Mouse (Mus musculus) heart, postnatal 0 days (tissue): ENCODE results near the gene Abcg5. TPM values are rescaled to one million over a fixed set of nuclear protein-coding genes. Genes with fewer than 3 reads are reported as not detected.

Experiments
- ATAC-seq: fragments of 200-750 bp; cut with Nextera tagmentation; 2 replicates; pipeline ENCODE4 v1.8.0; 2017; ENCODE audit warnings: low read depth, moderate number of reproducible peaks, moderate library complexity; ENCODE audit not compliant: insufficient read depth
- DNase-seq: peaks from one replicate; pipeline ENCODE4 v3.0.0-alpha.2; 2016; ENCODE audit warnings: low spot score
- H3K27ac ChIP-seq: fragments of 300-500 bp; sonication (generic); 2 replicates; pipeline ENCODE4 v1.5.1; 2014; ENCODE audit warnings: low read depth, mild to moderate bottlenecking
- H3K27me3 ChIP-seq: fragments of 300-500 bp; sonication (generic); 2 replicates; pipeline ENCODE4 v1.6.1; 2014; ENCODE audit warnings: low read length, mixed read lengths; ENCODE audit not compliant: control insufficient read depth, insufficient read depth
- H3K36me3 ChIP-seq: fragments of 300-500 bp; sonication (generic); replicated peaks from 2 replicates; pipeline ENCODE4 v1.6.1; 2014; ENCODE audit warnings: low read length, mixed read lengths; ENCODE audit not compliant: control insufficient read depth, insufficient read depth
- H3K4me1 ChIP-seq: fragments of 300-500 bp; sonication (generic); 2 replicates; pipeline ENCODE4 v1.6.1; 2014; ENCODE audit warnings: antibody characterized with exemption; ENCODE audit not compliant: control insufficient read depth, insufficient read depth
- H3K4me2 ChIP-seq: fragments of 300-500 bp; sonication (generic); 2 replicates; pipeline ENCODE4 v1.6.1; 2014; ENCODE audit warnings: low read depth, mild to moderate bottlenecking, low read length, moderate library complexity
- H3K4me3 ChIP-seq: fragments of 300-500 bp; sonication (generic); 2 replicates; pipeline ENCODE4 v1.5.1; 2014; ENCODE audit warnings: low read depth, low read length
- H3K9ac ChIP-seq: fragments of 300-500 bp; sonication (generic); replicated peaks from 2 replicates; pipeline ENCODE4 v1.6.1; 2014; ENCODE audit warnings: low read depth, low read length, mixed read lengths
- H3K9me3 ChIP-seq: fragments of 300-500 bp; sonication (generic); replicated peaks from 2 replicates; pipeline ENCODE4 v1.6.1; 2016; ENCODE audit warnings: low read length; ENCODE audit not compliant: control insufficient read depth
- CTCF ChIP-seq: IDR thresholded peaks from 2 replicates; pipeline ENCODE4 v1.5.1; 2016; ENCODE audit warnings: antibody characterized with exemption, control low read depth, low read depth
- EP300 ChIP-seq: IDR thresholded peaks from 2 replicates; pipeline ENCODE4 v1.6.1; 2016; ENCODE audit warnings: antibody characterized with exemption, low read depth
- WGBS: fragments of 180-500 bp; shearing (Covaris S2); extraction: QIAGEN DNeasy Blood & Tissue Kit; methylation state at CpG from one replicate; pipeline ENCODE4 v1.1.7; 2014; 5-methylcytosine and 5-hydroxymethylcytosine counted together
- polyA plus RNA-seq: library from polyadenylated mRNA; unstranded; fragments of >200 nt; fragmentation: Nextera tagmentation; extraction: Ambion mirVana; gene quantifications from 2 replicates; pipeline ENCODE4 v1.2.1, GENCODE M21; 2015
- total RNA-seq: library from RNA; depleted of rRNA; stranded (reverse); fragments of >200 nt; gene quantifications from 2 replicates; pipeline ENCODE4 v1.2.3, GENCODE M21; 2014; ENCODE audit warnings: low replicate concordance

The Abcg5 gene
- total and polyA plus RNA-seq, 2 experiments from 2014 or later, result not detected

DNA sequence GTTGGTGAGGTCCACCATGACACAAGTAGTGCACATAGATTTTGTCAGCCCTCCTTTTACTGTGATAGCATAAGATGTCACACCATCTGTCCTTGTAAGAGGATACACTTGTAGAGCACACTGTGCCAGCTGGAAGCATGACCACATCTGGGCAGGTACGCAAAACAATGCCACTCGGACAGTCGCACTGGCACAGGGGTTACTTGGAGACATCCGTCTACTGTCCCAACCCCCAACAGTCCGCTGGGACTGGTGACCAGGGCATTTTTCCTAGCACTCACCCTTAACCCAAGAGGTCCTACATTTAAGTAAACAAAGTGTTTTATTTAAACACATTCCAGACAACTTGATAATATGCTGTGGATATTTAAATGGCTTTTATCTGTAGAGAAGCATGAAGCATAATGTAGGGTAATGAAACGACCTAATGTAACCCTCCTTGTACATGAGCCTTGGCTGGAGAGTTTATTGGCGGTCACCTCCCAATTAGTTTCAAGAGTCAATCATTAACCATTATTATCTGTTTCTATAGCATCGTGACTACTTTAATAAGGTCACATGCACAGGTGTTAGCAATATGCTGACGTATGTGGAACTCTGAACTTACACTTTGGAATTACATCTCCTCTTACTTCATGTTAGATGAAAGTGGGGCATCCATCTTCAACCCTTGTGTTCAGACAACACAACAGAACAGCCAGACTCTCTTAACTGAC is 32.4 kb downstream of the Abcg5 start:
- H3K27ac ChIP-seq, result no peak overlapping the region
- DNase-seq, result no peak
- no peaks in the 10 kb centered on the region for H3K4me1 ChIP-seq
- H3K9ac ChIP-seq, result no peak overlapping the region
- ATAC-seq, result no peak
- no peaks in the 10 kb centered on the region for H3K27me3 ChIP-seq
- no peaks in the 10 kb centered on the region for H3K9me3 ChIP-seq
- TF ChIP-seq EP300 (no peak), CTCF (no peak)
- H3K4me3 ChIP-seq, result no peak overlapping the region
- no peaks in the 10 kb centered on the region for H3K36me3 ChIP-seq
- H3K4me2 ChIP-seq, result no peak overlapping the region
- WGBS, result 88% methylated on average over 9 of the region's 9 CpGs

DNA sequence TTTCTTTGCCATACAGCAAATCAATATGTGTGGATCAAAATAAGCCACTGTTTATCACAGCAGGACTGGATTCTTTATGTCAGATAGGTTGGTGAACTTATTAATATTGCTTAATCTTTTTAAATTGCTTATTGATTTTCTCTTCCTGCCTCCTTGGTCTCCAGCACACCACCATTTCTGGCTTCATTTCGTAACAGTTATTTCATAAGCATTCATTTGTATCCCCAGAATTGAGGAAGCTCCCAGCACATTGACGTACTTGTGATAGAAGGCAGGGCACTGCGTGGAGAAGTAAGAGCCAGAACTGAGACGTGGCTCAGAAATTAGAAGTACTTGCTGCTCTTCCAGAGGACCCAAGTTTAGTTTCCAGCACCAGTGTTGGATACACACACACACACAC is 35.2 kb downstream of the Abcg5 start:
- H3K27ac ChIP-seq, result no peak overlapping the region
- H3K4me3 ChIP-seq, result no peak overlapping the region
- H3K27me3 ChIP-seq, result no peaks in the 10 kb centered on the region
- no peak overlapping the region for H3K9ac ChIP-seq
- H3K4me1 ChIP-seq, result 0 out of 2 replicates have a peak, but pooled peaks cover 3% of the 10 kb centered on the region
- TF ChIP-seq CTCF, result no peak
- no peak for TF ChIP-seq EP300
- DNase-seq (no peak), ATAC-seq (no peak)
- H3K9me3 ChIP-seq, result no peaks in the 10 kb centered on the region
- 86% methylated on average over 4 of the region's 4 CpGs for WGBS
- no peak overlapping the region for H3K4me2 ChIP-seq
- H3K36me3 ChIP-seq, result no peaks in the 10 kb centered on the region

DNA sequence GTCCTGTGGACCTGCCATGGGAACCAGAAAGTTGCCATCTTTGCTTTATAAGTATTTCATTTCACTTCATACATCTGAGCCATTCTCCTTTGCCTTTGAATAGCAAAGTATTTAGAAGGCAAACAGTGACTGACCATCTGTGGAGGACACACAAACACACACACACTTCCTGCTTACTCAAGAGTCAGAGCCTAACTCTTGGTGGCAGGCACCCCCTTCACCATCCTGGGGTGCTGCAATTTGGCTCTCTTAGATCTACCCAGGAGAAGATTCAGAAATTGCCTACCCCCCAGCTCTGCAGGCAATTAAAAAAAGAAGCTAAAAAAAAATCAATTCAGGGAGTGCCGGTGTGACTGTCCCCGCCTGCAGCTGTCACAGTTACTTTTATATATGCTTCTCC is 36.3 kb downstream of the Abcg5 start:
- no peaks in the 10 kb centered on the region for H3K36me3 ChIP-seq
- H3K9me3 ChIP-seq, result no peaks in the 10 kb centered on the region
- H3K27me3 ChIP-seq, result no peaks in the 10 kb centered on the region
- TF ChIP-seq EP300, result no peak
- no peak for TF ChIP-seq CTCF
- no peak overlapping the region for H3K27ac ChIP-seq
- no peak overlapping the region for H3K9ac ChIP-seq
- ATAC-seq (no peak), DNase-seq (no peak)
- WGBS, result 66% methylated on average over 2 of the region's 2 CpGs
- H3K4me1 ChIP-seq, result 0 out of 2 replicates have a peak, but pooled peaks cover 3% of the 10 kb centered on the region
- H3K4me2 ChIP-seq, result no peak overlapping the region
- no peak overlapping the region for H3K4me3 ChIP-seq

DNA sequence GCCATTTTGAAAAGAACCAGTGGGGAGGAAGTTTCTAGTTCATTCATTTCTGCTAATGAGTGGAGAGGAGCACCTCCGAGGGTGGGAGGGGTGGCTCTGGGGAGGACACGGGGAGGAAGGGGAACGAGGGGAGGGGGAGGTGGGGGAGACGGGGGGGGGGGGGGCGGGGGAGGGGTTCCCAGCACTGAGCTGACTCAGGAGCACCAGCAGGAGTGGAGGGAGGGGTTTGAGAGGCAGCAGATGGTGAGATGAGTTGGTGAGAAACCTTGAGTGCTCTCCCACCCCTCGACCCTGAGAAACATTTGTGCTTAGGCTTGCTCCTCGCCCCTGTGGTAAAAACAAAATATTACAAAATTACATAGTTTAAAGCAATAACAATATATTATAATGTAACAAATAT is 36.9 kb downstream of the Abcg5 start:
- Histone ChIP-seq H3K4me3 (no peak overlapping the region), H3K4me1 (0 out of 2 replicates have a peak, but pooled peaks cover 3% of the 10 kb centered on the region), H3K9ac (no peak overlapping the region), H3K4me2 (no peak overlapping the region), H3K27ac (no peak overlapping the region), H3K9me3 (no peaks in the 10 kb centered on the region), H3K36me3 (no peaks in the 10 kb centered on the region), H3K27me3 (no peaks in the 10 kb centered on the region)
- no peak for DNase-seq
- no peak for ATAC-seq
- TF ChIP-seq EP300 (no peak), CTCF (no peak)
- WGBS, result 23% methylated on average over 3 of the region's 7 CpGs

DNA sequence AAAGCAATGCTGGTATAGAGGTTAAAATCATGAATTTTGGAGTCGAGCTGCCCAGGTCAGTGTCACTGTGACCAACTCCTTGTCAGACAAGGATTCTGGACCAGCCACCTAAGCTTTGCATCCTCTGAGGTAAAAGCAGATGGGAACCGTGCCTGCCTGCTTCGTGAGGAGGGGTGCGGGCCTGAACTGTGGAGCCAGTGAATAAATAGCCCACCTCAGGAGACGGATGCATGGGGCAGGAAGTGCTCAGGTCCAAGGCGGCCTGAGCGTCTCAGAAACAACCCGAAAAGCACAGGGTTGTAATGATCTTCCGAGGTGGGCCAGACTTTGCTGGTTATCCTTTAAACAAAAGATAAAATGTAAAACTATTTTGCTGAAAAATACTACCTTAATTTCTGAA is 37.7 kb downstream of the Abcg5 start:
- Histone ChIP-seq H3K27ac (no peak overlapping the region), H3K4me2 (no peak overlapping the region), H3K9me3 (no peaks in the 10 kb centered on the region), H3K9ac (no peak overlapping the region), H3K4me3 (no peak overlapping the region), H3K36me3 (no peaks in the 10 kb centered on the region), H3K27me3 (no peaks in the 10 kb centered on the region), H3K4me1 (0 out of 2 replicates have a peak, but pooled peaks cover 3% of the 10 kb centered on the region)
- TF ChIP-seq CTCF, result no peak
- no peak for TF ChIP-seq EP300
- no peak for DNase-seq
- WGBS, result 62% methylated on average over 9 of the region's 9 CpGs
- ATAC-seq, result no peak
